Mouse (Mus musculus) heart, embryonic 14.5 days (tissue): ENCODE measurements at regions not wholly inside any gene's neighbourhood (a gene's known extent, or its start where the extent isn't known, plus 50 kb on each side); places are given as distances from the start of the nearest gene placed in this dataset.

Experiments
- ATAC-seq: fragments of 200-750 bp; cut with Nextera tagmentation; 2 replicates; pipeline ENCODE4 v1.8.0; 2017; ENCODE audit warnings: low read depth, moderate TSS enrichment; ENCODE audit not compliant: insufficient number of reproducible peaks, insufficient read depth, low FRiP score
- H3K27ac ChIP-seq, 2 experiments: fragments of 200-500 bp in 1 of 2; fragments of 300-500 bp in 1 of 2; sonication (generic) in 1 of 2; replicated peaks in 1 of 2; 2 replicates each; pipeline ENCODE4 v1.5.1; 2012 to 2014; ENCODE audit warnings: low read depth in 2 of 2, low read length in 2 of 2, control low read depth in 1 of 2, mild to moderate bottlenecking in 1 of 2, mixed read lengths in 1 of 2; ENCODE audit not compliant: control insufficient read depth in 1 of 2, insufficient read depth in 1 of 2
- H3K27me3 ChIP-seq: fragments of 300-500 bp; sonication (generic); 2 replicates; pipeline ENCODE4 v1.6.1; 2014; ENCODE audit warnings: mild to moderate bottlenecking, low read length, control low read depth; ENCODE audit not compliant: control insufficient read depth, insufficient read depth
- H3K36me3 ChIP-seq: fragments of 300-500 bp; sonication (generic); 2 replicates; pipeline ENCODE4 v1.6.1; 2014; ENCODE audit warnings: mild to moderate bottlenecking, control low read depth, low read length, mixed read lengths; ENCODE audit not compliant: control insufficient read depth, insufficient read depth
- H3K4me1 ChIP-seq, 2 experiments: fragments of 200-500 bp in 1 of 2; fragments of 300-500 bp in 1 of 2; sonication (generic) in 1 of 2; 2 replicates each; pipeline ENCODE4 v1.6.1; 2012 to 2014; ENCODE audit warnings: low read length in 2 of 2, control low read depth in 1 of 2, mixed read lengths in 1 of 2; ENCODE audit not compliant: control insufficient read depth in 2 of 2, insufficient read depth in 2 of 2
- H3K4me2 ChIP-seq: fragments of 300-500 bp; sonication (generic); 2 replicates; pipeline ENCODE4 v1.6.1; 2014; ENCODE audit warnings: mild to moderate bottlenecking, low read length
- H3K4me3 ChIP-seq, 2 experiments: fragments of 200-500 bp in 1 of 2; fragments of 300-500 bp in 1 of 2; sonication (generic) in 1 of 2; 2 replicates each; pipeline ENCODE4 v1.5.1; 2012 to 2014; ENCODE audit warnings: low read length in 2 of 2, mild to moderate bottlenecking in 2 of 2, control low read depth in 1 of 2, low read depth in 1 of 2, moderate library complexity in 1 of 2; ENCODE audit not compliant: control insufficient read depth in 1 of 2, insufficient read depth in 1 of 2
- H3K9ac ChIP-seq: fragments of 300-500 bp; sonication (generic); 2 replicates; pipeline ENCODE4 v1.6.1; 2014; ENCODE audit warnings: mild to moderate bottlenecking, low read length
- H3K9me3 ChIP-seq: fragments of 300-500 bp; sonication (generic); 2 replicates; pipeline ENCODE4 v1.6.1; 2016; ENCODE audit warnings: low read length, control low read depth; ENCODE audit not compliant: control insufficient read depth
- WGBS: fragments of 180-500 bp; shearing (Covaris S2); extraction: QIAGEN DNeasy Blood & Tissue Kit; methylation state at CpG from one replicate; pipeline ENCODE4 v1.1.7; 2014; 5-methylcytosine and 5-hydroxymethylcytosine counted together

GRCm38 (mm10) chr1:92259715-92260392 lies 64.4 kb upstream of the Hdac4 start:
- no peak overlapping the region for H3K27ac ChIP-seq
- H3K4me2 ChIP-seq: no peak overlapping the region
- no peaks in the 10 kb centered on the region for H3K27me3 ChIP-seq
- ATAC-seq: no peak
- no peak overlapping the region for H3K4me3 ChIP-seq
- H3K36me3 ChIP-seq: no peaks in the 10 kb centered on the region
- H3K9me3 ChIP-seq: no peaks in the 10 kb centered on the region
- H3K4me1 ChIP-seq: no peaks in the 10 kb centered on the region
- no peak overlapping the region for H3K9ac ChIP-seq
- 84% methylated on average over 23 of the region's 23 CpGs for WGBS

- H3K4me3 ChIP-seq: no peak overlapping the region
- no peak overlapping the region for H3K4me2 ChIP-seq
- H3K36me3 ChIP-seq: no peaks in the 10 kb centered on the region
- H3K9ac ChIP-seq: no peak overlapping the region
- no peak for ATAC-seq
- H3K27ac ChIP-seq: no peak overlapping the region
- H3K27me3 ChIP-seq: no peaks in the 10 kb centered on the region
- H3K4me1 ChIP-seq: no peaks in the 10 kb centered on the region
- H3K9me3 ChIP-seq: no peaks in the 10 kb centered on the region
These were observed 62.5 kb upstream of the Hdac4 start for GRCm38 (mm10) chr1:92258026-92258425.

DNA sequence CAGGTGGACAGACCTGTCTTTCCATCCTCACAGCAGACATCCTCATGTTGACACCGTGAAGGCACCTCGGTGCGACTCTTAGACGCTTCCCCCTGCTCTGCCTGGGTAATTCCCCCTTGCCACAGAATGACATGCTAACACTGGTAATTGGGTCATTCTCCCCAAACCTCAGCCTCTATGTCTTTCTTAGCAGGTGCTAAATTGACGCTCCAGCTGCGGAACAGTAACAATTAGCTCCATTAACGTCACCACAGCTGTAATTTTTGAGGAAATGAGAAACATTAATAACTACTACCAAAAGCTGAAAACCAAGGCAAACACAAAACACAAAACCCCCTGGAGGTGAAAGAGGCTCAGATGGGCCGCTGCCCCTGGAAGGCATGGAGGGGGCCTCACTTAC lies 57.6 kb upstream of the Hdac4 start:
- no peak overlapping the region for H3K4me2 ChIP-seq
- H3K4me3 ChIP-seq: no peak overlapping the region
- H3K27ac ChIP-seq: no peak overlapping the region
- no peaks in the 10 kb centered on the region for H3K4me1 ChIP-seq
- H3K9ac ChIP-seq: no peak overlapping the region
- H3K36me3 ChIP-seq: no peaks in the 10 kb centered on the region
- ATAC-seq: no peak
- H3K9me3 ChIP-seq: no peaks in the 10 kb centered on the region
- WGBS: 92% methylated on average over 8 of the region's 8 CpGs
- H3K27me3 ChIP-seq: peaks cover 3% of the 10 kb centered on the region; the same call in 1 of the 2 replicates

GRCm38 (mm10) chr1:92250594-92251463 lies 55.3 kb upstream of the Hdac4 start:
- no peaks in the 10 kb centered on the region for H3K4me1 ChIP-seq
- no peak overlapping the region for H3K4me2 ChIP-seq
- no peak overlapping the region for H3K9ac ChIP-seq
- H3K4me3 ChIP-seq: no peak overlapping the region
- no peaks in the 10 kb centered on the region for H3K9me3 ChIP-seq
- 75% methylated on average over 10 of the region's 10 CpGs for WGBS
- ATAC-seq: no peak
- H3K27me3 ChIP-seq: peaks cover 3% of the 10 kb centered on the region; the same call in 1 of the 2 replicates
- no peaks in the 10 kb centered on the region for H3K36me3 ChIP-seq
- H3K27ac ChIP-seq: no peak overlapping the region
